Mouse (Mus musculus) ES-E14 (cell line): Measurements from ENCODE around the gene Dnajc27. TPM values are rescaled to one million over a fixed set of nuclear protein-coding genes. Genes with fewer than 3 reads are reported as not detected.

Source experiments
- DNase-seq: peaks from one replicate; pipeline ENCODE4 v3.0.0-alpha.2; 2013; ENCODE audit warnings: low read depth, low spot score
- H3K27ac ChIP-seq: 2 replicates; pipeline ENCODE4 v1.5.1; 2012; ENCODE audit warnings: low read depth, mild to moderate bottlenecking, low read length, moderate library complexity, mixed read lengths; ENCODE audit not compliant: poor library complexity, insufficient read depth, severe bottlenecking
- H3K36me3 ChIP-seq: 2 replicates; pipeline ENCODE4 v1.6.1; 2012; ENCODE audit warnings: mild to moderate bottlenecking, low read length, moderate library complexity, mixed read lengths; ENCODE audit not compliant: control insufficient read depth, poor library complexity, insufficient read depth, severe bottlenecking
- H3K4me1 ChIP-seq, 2 experiments: fragments of 150-350 bp in 1 of 2; sonication (generic) in 1 of 2; 2 replicates each; pipeline ENCODE4 v1.6.1; 2012; ENCODE audit warnings: low read length in 2 of 2, mild to moderate bottlenecking in 1 of 2, mixed read lengths in 1 of 2; ENCODE audit not compliant: control insufficient read depth in 2 of 2, insufficient read depth in 2 of 2, poor library complexity in 1 of 2
- H3K4me3 ChIP-seq, 2 experiments: fragments of 150-350 bp in 1 of 2; sonication (generic) in 1 of 2; 2 replicates each; pipeline ENCODE4 v1.5.1; 2012; ENCODE audit warnings: low read length in 2 of 2, low read depth in 1 of 2, mild to moderate bottlenecking in 1 of 2, mixed read lengths in 1 of 2; ENCODE audit not compliant: insufficient read depth in 1 of 2, poor library complexity in 1 of 2, severe bottlenecking in 1 of 2
- H3K9ac ChIP-seq: 2 replicates; pipeline ENCODE4 v1.6.1; 2012; ENCODE audit warnings: low read depth, mild to moderate bottlenecking, low read length, mixed read lengths; ENCODE audit not compliant: poor library complexity, insufficient read depth, severe bottlenecking
- H3K9me3 ChIP-seq: fragments of 150-350 bp; sonication (generic); 2 replicates; pipeline ENCODE4 v1.6.1; 2012; ENCODE audit warnings: low read depth, mild to moderate bottlenecking, low read length; ENCODE audit not compliant: control insufficient read depth, insufficient read depth
- CHD2 ChIP-seq: IDR thresholded peaks from 2 replicates; pipeline ENCODE4 v1.6.1; 2014; ENCODE audit warnings: mild to moderate bottlenecking, low read depth, low read length, inconsistent platforms
- HCFC1 ChIP-seq: IDR thresholded peaks from 2 replicates; pipeline ENCODE4 v1.6.1; 2012; ENCODE audit warnings: low read length, inconsistent platforms, borderline replicate concordance; ENCODE audit not compliant: insufficient read depth
- MAFK ChIP-seq: IDR thresholded peaks from 2 replicates; pipeline ENCODE4 v1.6.1; 2014; ENCODE audit warnings: mild to moderate bottlenecking, low read depth, low read length, inconsistent platforms; ENCODE audit not compliant: insufficient read depth
- ZC3H11A ChIP-seq: IDR thresholded peaks from 2 replicates; pipeline ENCODE4 v1.6.1; 2012; ENCODE audit warnings: low read depth, mild to moderate bottlenecking, inconsistent platforms, low read length, borderline replicate concordance
- ZNF384 ChIP-seq: IDR thresholded peaks from 2 replicates; pipeline ENCODE4 v1.6.1; 2012; ENCODE audit warnings: low read depth, low read length, inconsistent platforms
- in situ Hi-C, 2 experiments: fragments of 600-800 bp; cut with MboI; formaldehyde crosslinking; loops; one replicate each; pipeline ENCODE4 v1.15.1; 2025; ENCODE audit warnings: low sequenced_read_pairs in 2 of 2, inconsistent platforms in 1 of 2; ENCODE audit not compliant: unreplicated experiment in 2 of 2
- total RNA-seq: library from RNA; depleted of rRNA; stranded (reverse); fragments of 300-350 nt; gene quantifications from 2 replicates; pipeline ENCODE4 v1.2.3, GENCODE M21; 2012; rRNA removed

Dnajc27 gene
- total RNA-seq, result 10.1 and 12.8 TPM in 2 replicates

GRCm38 (mm10) chr12:4082132-4083001 is at the start of gene Dnajc27:
TSS of gene Dnajc27 (plus strand) at chr12:4082583.
- in situ Hi-C loops, result no loop called here
- Histone ChIP-seq H3K9ac (peak within 1 kb of the TSS; percentile 95), H3K36me3 (peaks cover 11% of the 10 kb centered on the region; the same call in 1 of the 2 replicates), H3K4me3 (peak within 1 kb of the TSS; percentile 86 to 87), H3K9me3 (no peaks in the 10 kb centered on the region), H3K4me1 (peaks cover 0 to 7% of the 10 kb centered on the region in 2 experiments; a peak in 1 of 4 replicates), H3K27ac (peak within 1 kb of the TSS; percentile 88)
- peak; percentile 97 for DNase-seq
- peak; percentile 95 for TF ChIP-seq CHD2
- TF ChIP-seq MAFK, result 0 out of 2 replicates have a peak, but pooled peaks have one; percentile 12
- TF ChIP-seq HCFC1, result peak; percentile 66; the same call in 1 of the 2 replicates
- TF ChIP-seq ZC3H11A, result no peak
- no peak for TF ChIP-seq ZNF384

- TF ChIP-seq ZNF384 (no peak), ZC3H11A (no peak), MAFK (no peak), CHD2 (no peak), HCFC1 (no peak)
- DNase-seq, result no peak
- Histone ChIP-seq H3K4me3 (no peak overlapping the region), H3K9me3 (no peaks in the 10 kb centered on the region), H3K4me1 (peaks cover 0 to 2% of the 10 kb centered on the region in 2 experiments; a peak in 1 of 4 replicates), H3K36me3 (no peaks in the 10 kb centered on the region), H3K9ac (no peak overlapping the region), H3K27ac (no peak overlapping the region)
- in situ Hi-C loops, result no loop called here
Measured at GRCm38 (mm10) chr12:4036157-4036556, 46.2 kb upstream of the Dnajc27 start.

- Histone ChIP-seq H3K36me3 (no peaks in the 10 kb centered on the region), H3K9me3 (no peaks in the 10 kb centered on the region), H3K4me3 (peak overlapping the region in 1 of 2 experiments; percentile 81; a peak in 2 of 4 replicates), H3K9ac (no peak overlapping the region), H3K4me1 (peaks cover 0 to 10% of the 10 kb centered on the region in 2 experiments; a peak in 1 of 4 replicates), H3K27ac (no peak overlapping the region)
- in situ Hi-C loops, result no loop called here
- DNase-seq, result no peak
- TF ChIP-seq ZNF384 (no peak), ZC3H11A (no peak), CHD2 (no peak), MAFK (no peak), HCFC1 (no peak)
Measured at GRCm38 (mm10) chr12:4037511-4037910, 44.9 kb upstream of the Dnajc27 start.

GRCm38 (mm10) chr12:4038061-4039041 is 44.0 kb upstream of the Dnajc27 start, which contains the start of gene Efr3b:
TSS of gene Efr3b (minus strand) at chr12:4038915.
- peak within 1 kb of the TSS; percentile 74 for H3K9ac ChIP-seq
- in situ Hi-C loops, result no loop called here
- H3K9me3 ChIP-seq, result no peaks in the 10 kb centered on the region
- H3K36me3 ChIP-seq, result no peaks in the 10 kb centered on the region
- H3K27ac ChIP-seq, result no peak within 1 kb of the TSS
- peak within 1 kb of the TSS; percentile 81 to 95 for H3K4me3 ChIP-seq
- peak; percentile 81 for DNase-seq
- TF ChIP-seq HCFC1, result no peak
- TF ChIP-seq CHD2, result no peak
- no peak for TF ChIP-seq MAFK
- TF ChIP-seq ZNF384, result no peak
- no peak for TF ChIP-seq ZC3H11A
- H3K4me1 ChIP-seq, result peaks cover 0 to 8% of the 10 kb centered on the region in 2 experiments; a peak in 1 of 4 replicates
